Mouse (Mus musculus): ENCODE results near the gene Ttc7b. TPM values are rescaled to one million over a fixed set of nuclear protein-coding genes. Genes with fewer than 3 reads are reported as not detected.
A peak's percentile ranks its signal among the peaks of the same experiment; 100 is the strongest.

Gene Ttc7b
- polyA plus RNA-seq, 1 experiment: 20.4 TPM

GRCm38 (mm10) chr12:100382526-100382925, 138.1 kb downstream of the Ttc7b start:
- TF ChIP-seq POLR2A (IDR thresholded peaks at IDR 0.05; ENCODE audit: low read depth, low read length) (no peak), CTCF (IDR thresholded peaks at IDR 0.05; ENCODE audit: extremely low read depth, insufficient read depth, insufficient read length, insufficient replicate concordance) (no peak)
- Histone ChIP-seq H3K4me3 (ENCODE audit: extremely low read depth, insufficient read depth, insufficient read length) (no peak overlapping the region), H3K4me1 (ENCODE audit: control insufficient read depth, insufficient read depth, insufficient read length) (no peaks in the 10 kb centered on the region), H3K27me3 (ENCODE audit: control insufficient read depth, insufficient read depth, low read length) (no peaks in the 10 kb centered on the region), H3K36me3 (ENCODE audit: control insufficient read depth, insufficient read depth, low read length) (peaks cover 8% of the 10 kb centered on the region; the same call in 1 of the 2 replicates), H3K27ac (ENCODE audit: insufficient read depth, low read length) (no peak overlapping the region)
- DNase-seq (ENCODE audit: low read depth in 1 of 2, low spot score in 2 of 2): no peak

- DNase-seq (ENCODE audit: low read depth in 1 of 2, low spot score in 2 of 2): no peak
- Histone ChIP-seq H3K27ac (ENCODE audit: insufficient read depth, low read length) (no peak overlapping the region), H3K27me3 (ENCODE audit: control insufficient read depth, insufficient read depth, low read length) (no peaks in the 10 kb centered on the region), H3K36me3 (ENCODE audit: control insufficient read depth, insufficient read depth, low read length) (peaks cover 8% of the 10 kb centered on the region; the same call in 1 of the 2 replicates), H3K4me3 (ENCODE audit: extremely low read depth, insufficient read depth, insufficient read length) (no peak overlapping the region), H3K4me1 (ENCODE audit: control insufficient read depth, insufficient read depth, insufficient read length) (no peaks in the 10 kb centered on the region)
- WGBS: 90% methylated on average over 6 of the region's 6 CpGs
- no peak for TF ChIP-seq CTCF (IDR thresholded peaks at IDR 0.05; ENCODE audit: extremely low read depth, insufficient read depth, insufficient read length, insufficient replicate concordance)
- TF ChIP-seq POLR2A (IDR thresholded peaks at IDR 0.05; ENCODE audit: low read depth, low read length): no peak
Measured at GRCm38 (mm10) chr12:100381941-100382340, 138.7 kb downstream of the Ttc7b start.

- TF ChIP-seq CTCF (IDR thresholded peaks at IDR 0.05; ENCODE audit: extremely low read depth, insufficient read depth, insufficient read length, insufficient replicate concordance): no peak
- no peak for TF ChIP-seq POLR2A (IDR thresholded peaks at IDR 0.05; ENCODE audit: low read depth, low read length)
- Histone ChIP-seq H3K27ac (ENCODE audit: insufficient read depth, low read length) (peak overlapping the region; percentile 52; the same call in 1 of the 2 replicates), H3K4me1 (ENCODE audit: control insufficient read depth, insufficient read depth, insufficient read length) (no peaks in the 10 kb centered on the region), H3K36me3 (ENCODE audit: control insufficient read depth, insufficient read depth, low read length) (peaks cover 6% of the 10 kb centered on the region), H3K4me3 (ENCODE audit: extremely low read depth, insufficient read depth, insufficient read length) (peak overlapping the region; percentile 20; the same call in 1 of the 2 replicates), H3K27me3 (ENCODE audit: control insufficient read depth, insufficient read depth, low read length) (no peaks in the 10 kb centered on the region)
- 37% methylated on average over 14 of the region's 14 CpGs for WGBS
- DNase-seq (ENCODE audit: low read depth in 1 of 2, low spot score in 2 of 2): peak; percentile 5 to 7
Measured at GRCm38 (mm10) chr12:100380697-100381291, 139.8 kb downstream of the Ttc7b start.

- 32% methylated on average over 1 of the region's 1 CpGs for WGBS
- no peak overlapping the region for H3K4me3 ChIP-seq (ENCODE audit: extremely low read depth, insufficient read depth, insufficient read length)
- no peak for TF ChIP-seq POLR2A (IDR thresholded peaks at IDR 0.05; ENCODE audit: low read depth, low read length)
- no peak for TF ChIP-seq CTCF (IDR thresholded peaks at IDR 0.05; ENCODE audit: extremely low read depth, insufficient read depth, insufficient read length, insufficient replicate concordance)
- no peaks in the 10 kb centered on the region for H3K4me1 ChIP-seq (ENCODE audit: control insufficient read depth, insufficient read depth, insufficient read length)
- DNase-seq (ENCODE audit: low read depth in 1 of 2, low spot score in 2 of 2): peak in 1 of 2 experiments; percentile 47
- H3K27me3 ChIP-seq (ENCODE audit: control insufficient read depth, insufficient read depth, low read length): no peaks in the 10 kb centered on the region
- H3K27ac ChIP-seq (ENCODE audit: insufficient read depth, low read length): no peak overlapping the region
- H3K36me3 ChIP-seq (ENCODE audit: control insufficient read depth, insufficient read depth, low read length): peaks cover 9% of the 10 kb centered on the region
Measured at GRCm38 (mm10) chr12:100379833-100380232, 140.8 kb downstream of the Ttc7b start.

- Histone ChIP-seq H3K36me3 (ENCODE audit: control insufficient read depth, insufficient read depth, low read length) (peaks cover 8% of the 10 kb centered on the region), H3K4me1 (ENCODE audit: control insufficient read depth, insufficient read depth, insufficient read length) (no peaks in the 10 kb centered on the region), H3K27ac (ENCODE audit: insufficient read depth, low read length) (no peak overlapping the region), H3K27me3 (ENCODE audit: control insufficient read depth, insufficient read depth, low read length) (no peaks in the 10 kb centered on the region), H3K4me3 (ENCODE audit: extremely low read depth, insufficient read depth, insufficient read length) (no peak overlapping the region)
- DNase-seq (ENCODE audit: low read depth in 1 of 2, low spot score in 2 of 2): no peak
- no peak for TF ChIP-seq POLR2A (IDR thresholded peaks at IDR 0.05; ENCODE audit: low read depth, low read length)
- 82% methylated on average over 2 of the region's 2 CpGs for WGBS
Measured at GRCm38 (mm10) chr12:100378266-100378665, 142.4 kb downstream of the Ttc7b start.

GRCm38 (mm10) chr12:100377791-100378190, 142.8 kb downstream of the Ttc7b start:
- no peak for TF ChIP-seq CTCF (IDR thresholded peaks at IDR 0.05; ENCODE audit: extremely low read depth, insufficient read depth, insufficient read length, insufficient replicate concordance)
- TF ChIP-seq POLR2A (IDR thresholded peaks at IDR 0.05; ENCODE audit: low read depth, low read length): no peak
- H3K27me3 ChIP-seq (ENCODE audit: control insufficient read depth, insufficient read depth, low read length): no peaks in the 10 kb centered on the region
- WGBS: 91% methylated on average over 1 of the region's 1 CpGs
- H3K36me3 ChIP-seq (ENCODE audit: control insufficient read depth, insufficient read depth, low read length): peaks cover 9% of the 10 kb centered on the region
- no peak for DNase-seq (ENCODE audit: low read depth in 1 of 2, low spot score in 2 of 2)
- H3K4me1 ChIP-seq (ENCODE audit: control insufficient read depth, insufficient read depth, insufficient read length): no peaks in the 10 kb centered on the region
- no peak overlapping the region for H3K4me3 ChIP-seq (ENCODE audit: extremely low read depth, insufficient read depth, insufficient read length)
- H3K27ac ChIP-seq (ENCODE audit: insufficient read depth, low read length): no peak overlapping the region

GRCm38 (mm10) chr12:100375801-100376200, 144.8 kb downstream of the Ttc7b start:
- peaks cover 11% of the 10 kb centered on the region for H3K36me3 ChIP-seq (ENCODE audit: control insufficient read depth, insufficient read depth, low read length)
- H3K27ac ChIP-seq (ENCODE audit: insufficient read depth, low read length): no peak overlapping the region
- TF ChIP-seq POLR2A (IDR thresholded peaks at IDR 0.05; ENCODE audit: low read depth, low read length): no peak
- no peak for TF ChIP-seq CTCF (IDR thresholded peaks at IDR 0.05; ENCODE audit: extremely low read depth, insufficient read depth, insufficient read length, insufficient replicate concordance)
- DNase-seq (ENCODE audit: low read depth in 1 of 2, low spot score in 2 of 2): no peak
- H3K27me3 ChIP-seq (ENCODE audit: control insufficient read depth, insufficient read depth, low read length): no peaks in the 10 kb centered on the region
- no peak overlapping the region for H3K4me3 ChIP-seq (ENCODE audit: extremely low read depth, insufficient read depth, insufficient read length)
- no peaks in the 10 kb centered on the region for H3K4me1 ChIP-seq (ENCODE audit: control insufficient read depth, insufficient read depth, insufficient read length)
- 93% methylated on average over 8 of the region's 8 CpGs for WGBS

Measured in spleen, adult 2 months (tissue).